Mouse (Mus musculus) heart, embryonic 14.5 days (tissue): ENCODE data around the gene Mpped1. TPM values are rescaled to one million over a fixed set of nuclear protein-coding genes. Genes with fewer than 3 reads are reported as not detected.

Experiments used
- ATAC-seq: fragments of 200-750 bp; cut with Nextera tagmentation; 2 replicates; pipeline ENCODE4 v1.8.0; 2017; ENCODE audit warnings: low read depth, moderate TSS enrichment; ENCODE audit not compliant: insufficient number of reproducible peaks, insufficient read depth, low FRiP score
- H3K27ac ChIP-seq, 2 experiments: fragments of 200-500 bp in 1 of 2; fragments of 300-500 bp in 1 of 2; sonication (generic) in 1 of 2; replicated peaks in 1 of 2; 2 replicates each; pipeline ENCODE4 v1.5.1; 2012 to 2014; ENCODE audit warnings: low read depth in 2 of 2, low read length in 2 of 2, control low read depth in 1 of 2, mild to moderate bottlenecking in 1 of 2, mixed read lengths in 1 of 2; ENCODE audit not compliant: control insufficient read depth in 1 of 2, insufficient read depth in 1 of 2
- H3K27me3 ChIP-seq: fragments of 300-500 bp; sonication (generic); 2 replicates; pipeline ENCODE4 v1.6.1; 2014; ENCODE audit warnings: mild to moderate bottlenecking, low read length, control low read depth; ENCODE audit not compliant: control insufficient read depth, insufficient read depth
- H3K36me3 ChIP-seq: fragments of 300-500 bp; sonication (generic); 2 replicates; pipeline ENCODE4 v1.6.1; 2014; ENCODE audit warnings: mild to moderate bottlenecking, control low read depth, low read length, mixed read lengths; ENCODE audit not compliant: control insufficient read depth, insufficient read depth
- H3K4me1 ChIP-seq, 2 experiments: fragments of 200-500 bp in 1 of 2; fragments of 300-500 bp in 1 of 2; sonication (generic) in 1 of 2; 2 replicates each; pipeline ENCODE4 v1.6.1; 2012 to 2014; ENCODE audit warnings: low read length in 2 of 2, control low read depth in 1 of 2, mixed read lengths in 1 of 2; ENCODE audit not compliant: control insufficient read depth in 2 of 2, insufficient read depth in 2 of 2
- H3K4me2 ChIP-seq: fragments of 300-500 bp; sonication (generic); 2 replicates; pipeline ENCODE4 v1.6.1; 2014; ENCODE audit warnings: mild to moderate bottlenecking, low read length
- H3K4me3 ChIP-seq, 2 experiments: fragments of 200-500 bp in 1 of 2; fragments of 300-500 bp in 1 of 2; sonication (generic) in 1 of 2; 2 replicates each; pipeline ENCODE4 v1.5.1; 2012 to 2014; ENCODE audit warnings: low read length in 2 of 2, mild to moderate bottlenecking in 2 of 2, control low read depth in 1 of 2, low read depth in 1 of 2, moderate library complexity in 1 of 2; ENCODE audit not compliant: control insufficient read depth in 1 of 2, insufficient read depth in 1 of 2
- H3K9ac ChIP-seq: fragments of 300-500 bp; sonication (generic); 2 replicates; pipeline ENCODE4 v1.6.1; 2014; ENCODE audit warnings: mild to moderate bottlenecking, low read length
- H3K9me3 ChIP-seq: fragments of 300-500 bp; sonication (generic); 2 replicates; pipeline ENCODE4 v1.6.1; 2016; ENCODE audit warnings: low read length, control low read depth; ENCODE audit not compliant: control insufficient read depth
- WGBS: fragments of 180-500 bp; shearing (Covaris S2); extraction: QIAGEN DNeasy Blood & Tissue Kit; methylation state at CpG from one replicate; pipeline ENCODE4 v1.1.7; 2014; 5-methylcytosine and 5-hydroxymethylcytosine counted together
- polyA plus RNA-seq: library from polyadenylated mRNA; unstranded; fragments of >200 nt; fragmentation: Nextera tagmentation; extraction: Ambion mirVana; gene quantifications from 2 replicates; pipeline ENCODE4 v1.2.1, GENCODE M21; 2014

The Mpped1 gene
- polyA plus RNA-seq, 1 experiment from 2014 or later: not detected

- Histone ChIP-seq H3K9ac (no peak overlapping the region), H3K36me3 (no peaks in the 10 kb centered on the region), H3K9me3 (no peaks in the 10 kb centered on the region), H3K27me3 (peaks cover 89% of the 10 kb centered on the region), H3K4me1 (peaks cover 8 to 9% of the 10 kb centered on the region in 2 experiments; a peak in 3 of 4 replicates), H3K4me3 (no peak overlapping the region), H3K27ac (no peak overlapping the region), H3K4me2 (no peak overlapping the region)
- ATAC-seq: no peak
- WGBS: 55% methylated on average over 4 of the region's 4 CpGs
Observed at GRCm38 (mm10) chr15:83774922-83775321, 4.3 kb upstream of the Mpped1 start.

- no peaks in the 10 kb centered on the region for H3K36me3 ChIP-seq
Observed at GRCm38 (mm10) chr15:83776265-83777000, 2.8 kb upstream of the Mpped1 start.

GRCm38 (mm10) chr15:83777476-83777875 lies 1.8 kb upstream of the Mpped1 start:
- peaks cover 92% of the 10 kb centered on the region for H3K27me3 ChIP-seq
- no peak overlapping the region for H3K9ac ChIP-seq
- H3K9me3 ChIP-seq: no peaks in the 10 kb centered on the region
- 55% methylated on average over 6 of the region's 6 CpGs for WGBS
- H3K4me3 ChIP-seq: no peak overlapping the region
- no peak overlapping the region for H3K4me2 ChIP-seq
- peaks cover 4 to 7% of the 10 kb centered on the region in 2 experiments; a peak in 3 of 4 replicates for H3K4me1 ChIP-seq
- H3K27ac ChIP-seq: no peak overlapping the region
- ATAC-seq: no peak
- no peaks in the 10 kb centered on the region for H3K36me3 ChIP-seq

More at GRCm38 (mm10) chr15:83776265-83777000, 2.8 kb upstream of the Mpped1 start:
- 75% methylated on average over 6 of the region's 6 CpGs for WGBS
- no peak overlapping the region for H3K27ac ChIP-seq
- H3K4me2 ChIP-seq: no peak overlapping the region
- peaks cover 89% of the 10 kb centered on the region for H3K27me3 ChIP-seq
- no peak overlapping the region for H3K9ac ChIP-seq
- H3K4me1 ChIP-seq: peaks cover 8 to 9% of the 10 kb centered on the region in 2 experiments; a peak in 3 of 4 replicates
- no peak overlapping the region for H3K4me3 ChIP-seq
- H3K9me3 ChIP-seq: no peaks in the 10 kb centered on the region
- no peak for ATAC-seq

GRCm38 (mm10) chr15:83779855-83780740 lies 831 bp downstream of the Mpped1 start:
- Histone ChIP-seq H3K27ac (no peak overlapping the region), H3K9ac (peak overlapping the region; percentile 1; the same call in 1 of the 2 replicates)

GRCm38 (mm10) chr15:83781304-83781703 lies 2.0 kb downstream of the Mpped1 start:
- no peak for ATAC-seq
- WGBS: 67% methylated on average over 11 of the region's 11 CpGs
- H3K27me3 ChIP-seq: peaks cover 80% of the 10 kb centered on the region
- no peak overlapping the region for H3K9ac ChIP-seq
- no peaks in the 10 kb centered on the region for H3K4me1 ChIP-seq
- H3K4me2 ChIP-seq: no peak overlapping the region
- H3K4me3 ChIP-seq: no peak overlapping the region
- H3K36me3 ChIP-seq: no peaks in the 10 kb centered on the region
- no peak overlapping the region for H3K27ac ChIP-seq
- H3K9me3 ChIP-seq: no peaks in the 10 kb centered on the region

More at GRCm38 (mm10) chr15:83779855-83780740, 831 bp downstream of the Mpped1 start:
- H3K9me3 ChIP-seq: no peaks in the 10 kb centered on the region
- H3K4me3 ChIP-seq: peak overlapping the region; percentile 34 to 35; a peak in 3 of 4 replicates
- WGBS: 3% methylated on average over 40 of the region's 92 CpGs
- ATAC-seq: no peak
- H3K36me3 ChIP-seq: no peaks in the 10 kb centered on the region
- peak overlapping the region; percentile 89 for H3K4me2 ChIP-seq
- H3K4me1 ChIP-seq: no peaks in the 10 kb centered on the region
- peaks cover 90% of the 10 kb centered on the region for H3K27me3 ChIP-seq

GRCm38 (mm10) chr15:83782284-83782683 lies 3.0 kb downstream of the Mpped1 start:
- Histone ChIP-seq H3K36me3 (no peaks in the 10 kb centered on the region), H3K9me3 (no peaks in the 10 kb centered on the region), H3K4me1 (no peaks in the 10 kb centered on the region), H3K9ac (no peak overlapping the region), H3K27me3 (peaks cover 75% of the 10 kb centered on the region), H3K27ac (no peak overlapping the region), H3K4me2 (no peak overlapping the region), H3K4me3 (no peak overlapping the region)
- WGBS: 52% methylated on average over 9 of the region's 9 CpGs
- no peak for ATAC-seq

- Histone ChIP-seq H3K4me1 (no peaks in the 10 kb centered on the region), H3K9ac (no peak overlapping the region), H3K36me3 (no peaks in the 10 kb centered on the region), H3K4me2 (no peak overlapping the region), H3K27me3 (peaks cover 52% of the 10 kb centered on the region), H3K27ac (no peak overlapping the region), H3K4me3 (no peak overlapping the region), H3K9me3 (no peaks in the 10 kb centered on the region)
- WGBS: 74% methylated on average over 9 of the region's 9 CpGs
- no peak for ATAC-seq
Observed at GRCm38 (mm10) chr15:83784772-83785171, 5.5 kb downstream of the Mpped1 start.
